Mouse (Mus musculus) hindbrain, embryonic 13.5 days (tissue): ENCODE results near the gene Ing5. TPM values are rescaled to one million over a fixed set of nuclear protein-coding genes. Genes with fewer than 3 reads are reported as not detected.
"Not testable (repeated sequence)": the region's sequence is repeated elsewhere in the genome, so short reads cannot be mapped to it uniquely, and the experiment has no call there.

ENCODE experiments used
- ATAC-seq: fragments of 200-750 bp; cut with Nextera tagmentation; 2 replicates; pipeline ENCODE4 v1.8.0; 2017; ENCODE audit warnings: moderate TSS enrichment; ENCODE audit not compliant: low FRiP score
- H3K27ac ChIP-seq: fragments of 300-500 bp; sonication (generic); 2 replicates; pipeline ENCODE4 v1.5.1; 2015; ENCODE audit warnings: inconsistent platforms, mild to moderate bottlenecking, moderate library complexity
- H3K27me3 ChIP-seq: fragments of 300-500 bp; sonication (generic); 2 replicates; pipeline ENCODE4 v1.6.1; 2015; ENCODE audit warnings: mild to moderate bottlenecking, inconsistent platforms
- H3K36me3 ChIP-seq: fragments of 300-500 bp; sonication (generic); 2 replicates; pipeline ENCODE4 v1.6.1; 2015; ENCODE audit warnings: mild to moderate bottlenecking, inconsistent platforms
- H3K4me1 ChIP-seq: fragments of 300-500 bp; sonication (generic); replicated peaks from 2 replicates; pipeline ENCODE4 v1.6.1; 2015; ENCODE audit warnings: inconsistent platforms
- H3K4me2 ChIP-seq: fragments of 300-500 bp; sonication (generic); 2 replicates; pipeline ENCODE4 v1.6.1; 2015; ENCODE audit warnings: inconsistent platforms, mild to moderate bottlenecking, moderate library complexity
- H3K4me3 ChIP-seq: fragments of 300-500 bp; sonication (generic); 2 replicates; pipeline ENCODE4 v1.5.1; 2015; ENCODE audit warnings: mild to moderate bottlenecking, inconsistent platforms
- H3K9ac ChIP-seq: fragments of 300-500 bp; sonication (generic); 2 replicates; pipeline ENCODE4 v1.6.1; 2015; ENCODE audit warnings: mild to moderate bottlenecking, inconsistent platforms
- H3K9me3 ChIP-seq: fragments of 300-500 bp; sonication (generic); 2 replicates; pipeline ENCODE4 v1.6.1; 2016; ENCODE audit warnings: inconsistent platforms
- WGBS: fragments of 180-500 bp; shearing (Covaris S2); methylation state at CpG from one replicate; pipeline ENCODE4 v1.1.7; 2015; 5-methylcytosine and 5-hydroxymethylcytosine counted together
- polyA plus RNA-seq: library from polyadenylated mRNA; unstranded; fragments of >200 nt; fragmentation: Nextera tagmentation; extraction: Ambion mirVana; gene quantifications from 2 replicates; pipeline ENCODE4 v1.2.1, GENCODE M21; 2015

Gene Ing5
- polyA plus RNA-seq, 1 experiment from 2014 or later, result 9.4 TPM

GRCm38 (mm10) chr1:93845766-93846366, 42.1 kb downstream of the Ing5 start:
- H3K36me3 ChIP-seq, H3K9me3 ChIP-seq, H3K4me3 ChIP-seq, H3K9ac ChIP-seq, H3K4me2 ChIP-seq, H3K4me1 ChIP-seq, H3K27ac ChIP-seq, H3K27me3 ChIP-seq: not testable (repeated sequence)
- peak; percentile 72; the same call in 1 of the 2 replicates for ATAC-seq
- 88% methylated on average over 2 of the region's 3 CpGs for WGBS

GRCm38 (mm10) chr1:93855790-93856189, 52.0 kb downstream of the Ing5 start:
- H3K4me1 ChIP-seq, H3K9me3 ChIP-seq, H3K27me3 ChIP-seq, H3K27ac ChIP-seq, H3K4me3 ChIP-seq, H3K9ac ChIP-seq, H3K36me3 ChIP-seq, H3K4me2 ChIP-seq, ATAC-seq: not testable (repeated sequence)
- 90% methylated on average over 4 of the region's 4 CpGs for WGBS

GRCm38 (mm10) chr1:93857370-93857769, 53.6 kb downstream of the Ing5 start:
- no peaks in the 10 kb centered on the region for H3K9me3 ChIP-seq
- H3K4me1 ChIP-seq, result no peaks in the 10 kb centered on the region
- no peaks in the 10 kb centered on the region for H3K27me3 ChIP-seq
- no peak overlapping the region for H3K4me3 ChIP-seq
- 68% methylated on average over 6 of the region's 6 CpGs for WGBS
- ATAC-seq, result no peak
- H3K9ac ChIP-seq, result no peak overlapping the region
- H3K4me2 ChIP-seq, result no peak overlapping the region
- H3K27ac ChIP-seq, result no peak overlapping the region
- no peaks in the 10 kb centered on the region for H3K36me3 ChIP-seq

GRCm38 (mm10) chr1:93857991-93858390, 54.2 kb downstream of the Ing5 start:
- no peaks in the 10 kb centered on the region for H3K9me3 ChIP-seq

GRCm38 (mm10) chr1:93859619-93860018, 55.9 kb downstream of the Ing5 start:
- Histone ChIP-seq H3K4me1 (no peaks in the 10 kb centered on the region), H3K9ac (no peak overlapping the region), H3K9me3 (no peaks in the 10 kb centered on the region), H3K27ac (no peak overlapping the region), H3K27me3 (no peaks in the 10 kb centered on the region), H3K36me3 (no peaks in the 10 kb centered on the region), H3K4me2 (no peak overlapping the region), H3K4me3 (no peak overlapping the region)
- no peak for ATAC-seq

More at GRCm38 (mm10) chr1:93857991-93858390, 54.2 kb downstream of the Ing5 start:
- Histone ChIP-seq H3K27me3 (no peaks in the 10 kb centered on the region), H3K4me2 (no peak overlapping the region), H3K4me1 (no peaks in the 10 kb centered on the region), H3K27ac (no peak overlapping the region), H3K4me3 (no peak overlapping the region), H3K36me3 (no peaks in the 10 kb centered on the region), H3K9ac (no peak overlapping the region)
- ATAC-seq, result no peak
- WGBS, result 84% methylated on average over 3 of the region's 3 CpGs

GRCm38 (mm10) chr1:93861048-93861447, 57.3 kb downstream of the Ing5 start, which contains the start of gene Gal3st2:
Gal3st2 (plus strand) TSS chr1:93861306.
- H3K9ac ChIP-seq, H3K4me3 ChIP-seq, H3K27ac ChIP-seq, H3K4me1 ChIP-seq, H3K9me3 ChIP-seq, H3K4me2 ChIP-seq, H3K27me3 ChIP-seq, ATAC-seq, H3K36me3 ChIP-seq: not testable (repeated sequence)
- 69% methylated on average over 2 of the region's 2 CpGs for WGBS

Other genes starting within 250 kb of the Ing5 start
- 307 and 330 TPM in 2 replicates for gene Stk25, start 145.3 kb upstream of the Ing5 start, polyA plus RNA-seq
- gene Bok, start 118.3 kb upstream of the Ing5 start, polyA plus RNA-seq, result 74.8 and 76.7 TPM in 2 replicates
- 107 and 112 TPM in 2 replicates for gene Atg4b, start 52.5 kb upstream of the Ing5 start, polyA plus RNA-seq
- 41.3 and 43.4 TPM in 2 replicates for gene Thap4, start 49.1 kb upstream of the Ing5 start, polyA plus RNA-seq
- 157 and 161 TPM in 2 replicates for gene Dtymk, start 2.0 kb upstream of the Ing5 start, polyA plus RNA-seq
- 16.4 and 19.3 TPM in 2 replicates for gene D2hgdh, start 20.9 kb downstream of the Ing5 start, polyA plus RNA-seq
- not detected in 2 replicates for gene Gal3st2, start 57.3 kb downstream of the Ing5 start, polyA plus RNA-seq
- gene Gal3st2b, start 114.3 kb downstream of the Ing5 start, polyA plus RNA-seq, result not detected in 2 replicates
- not detected in 2 replicates for gene Gal3st2c, start 186.5 kb downstream of the Ing5 start, polyA plus RNA-seq
- gene Neu4, start 216.5 kb downstream of the Ing5 start, polyA plus RNA-seq, result not detected in 2 replicates
- gene Pdcd1, start 248.6 kb downstream of the Ing5 start, polyA plus RNA-seq, result not detected in 2 replicates